Mouse (Mus musculus) G1E (cell line): Measurements from ENCODE around the gene Rin3. TPM values are rescaled to one million over a fixed set of nuclear protein-coding genes. Genes with fewer than 3 reads are reported as not detected.

Experiments used
- ATAC-seq: 2 replicates; pipeline ENCODE4 v1.8.0; 2016; ENCODE audit warnings: mild to moderate bottlenecking; ENCODE audit not compliant: insufficient number of reproducible peaks, poor library complexity, low FRiP score, severe bottlenecking; ENCODE audit errors: extremely low read depth
- DNase-seq: peaks from one replicate; pipeline ENCODE4 v3.0.0; 2012; ENCODE audit warnings: low spot score
- H3K27me3 ChIP-seq: 2 replicates; pipeline ENCODE4 v1.6.1; 2012; ENCODE audit warnings: mild to moderate bottlenecking, low read length, inconsistent platforms; ENCODE audit not compliant: insufficient read depth
- H3K36me3 ChIP-seq: replicated peaks from 2 replicates; pipeline ENCODE3; 2012; ENCODE audit warnings: mild to moderate bottlenecking, inconsistent platforms
- H3K4me1 ChIP-seq: 2 replicates; pipeline ENCODE4 v1.6.1; 2012; ENCODE audit warnings: low read depth, low read length, inconsistent platforms, mixed read lengths; ENCODE audit not compliant: insufficient read depth
- H3K4me3 ChIP-seq: 2 replicates; pipeline ENCODE4 v1.5.1; 2012; ENCODE audit warnings: low read depth, mild to moderate bottlenecking, inconsistent platforms, low read length, moderate library complexity, mixed read lengths
- H3K9me3 ChIP-seq: replicated peaks from 2 replicates; pipeline ENCODE4 v1.6.1; 2012; ENCODE audit warnings: inconsistent platforms
- CTCF ChIP-seq: IDR thresholded peaks from 2 replicates; pipeline ENCODE4 v1.5.1; 2012; ENCODE audit warnings: low read depth, low read length, inconsistent platforms, mixed read lengths
- GATA1 ChIP-seq: IDR thresholded peaks from 2 replicates; pipeline ENCODE4 v1.6.1; 2012; ENCODE audit warnings: borderline replicate concordance, low read length, inconsistent platforms, mixed read lengths
- GATA2 ChIP-seq: IDR thresholded peaks from 2 replicates; pipeline ENCODE4 v1.6.1; 2012; ENCODE audit warnings: low read depth, low read length, inconsistent platforms, borderline replicate concordance
- POLR2AphosphoS5 ChIP-seq: IDR thresholded peaks from 2 replicates; pipeline ENCODE4 v1.6.1; 2012; ENCODE audit warnings: low read depth, low read length, inconsistent platforms; ENCODE audit not compliant: insufficient replicate concordance
- TAL1 ChIP-seq: conservative IDR thresholded peaks from 2 replicates; pipeline ENCODE4 v1.6.1; 2012; ENCODE audit warnings: low read depth, low read length, inconsistent platforms, mixed read lengths
- polyA plus RNA-seq: library from polyadenylated mRNA; stranded (reverse); fragments of >175 nt; gene quantifications from 2 replicates; pipeline ENCODE4 v1.2.3, GENCODE M21; 2012
- total RNA-seq, 2 experiments: library from RNA; stranded (forward) in 1 of 2; stranded (reverse) in 1 of 2; fragments of 200-1000 nt in 1 of 2; fragments of >200 nt in 1 of 2; fragmentation: Nextera tagmentation in 1 of 2; gene quantifications; 2 replicates each; pipeline ENCODE4 v1.2.3; 2014 to 2017

Gene Rin3
- total and polyA plus RNA-seq, 3 experiments, result 3.4 to 5.2 (median 4.2) TPM

GRCm38 (mm10) chr12:102310261-102310660, 27.4 kb downstream of the Rin3 start:
- no peaks in the 10 kb centered on the region for H3K9me3 ChIP-seq
- ATAC-seq (no peak), DNase-seq (no peak)
- TF ChIP-seq POLR2AphosphoS5 (no peak), GATA1 (no peak), CTCF (no peak)
- no peaks in the 10 kb centered on the region for H3K36me3 ChIP-seq
- H3K4me1 ChIP-seq, result no peaks in the 10 kb centered on the region
- H3K4me3 ChIP-seq, result no peak overlapping the region
- no peaks in the 10 kb centered on the region for H3K27me3 ChIP-seq

GRCm38 (mm10) chr12:102311454-102311853, 28.6 kb downstream of the Rin3 start:
- Histone ChIP-seq H3K4me1 (no peaks in the 10 kb centered on the region), H3K4me3 (no peak overlapping the region), H3K36me3 (no peaks in the 10 kb centered on the region), H3K9me3 (no peaks in the 10 kb centered on the region), H3K27me3 (no peaks in the 10 kb centered on the region)
- DNase-seq (no peak), ATAC-seq (no peak)
- TF ChIP-seq GATA1, result no peak
- no peak for TF ChIP-seq GATA2
- no peak for TF ChIP-seq POLR2AphosphoS5
- no peak for TF ChIP-seq TAL1
- no peak for TF ChIP-seq CTCF

GRCm38 (mm10) chr12:102319150-102319549, 36.3 kb downstream of the Rin3 start:
- Histone ChIP-seq H3K4me1 (no peaks in the 10 kb centered on the region), H3K9me3 (no peaks in the 10 kb centered on the region), H3K36me3 (no peaks in the 10 kb centered on the region), H3K27me3 (no peaks in the 10 kb centered on the region), H3K4me3 (no peak overlapping the region)
- TF ChIP-seq CTCF (no peak), GATA2 (no peak), POLR2AphosphoS5 (no peak), GATA1 (no peak), TAL1 (no peak)
- DNase-seq (no peak), ATAC-seq (no peak)

GRCm38 (mm10) chr12:102319899-102320298, 37.1 kb downstream of the Rin3 start:
- no peaks in the 10 kb centered on the region for H3K4me1 ChIP-seq
- no peak for DNase-seq
- ATAC-seq, result peak; percentile 66
- TF ChIP-seq CTCF (no peak), POLR2AphosphoS5 (no peak), GATA1 (no peak), TAL1 (no peak), GATA2 (no peak)
- H3K27me3 ChIP-seq, result no peaks in the 10 kb centered on the region
- H3K36me3 ChIP-seq, result no peaks in the 10 kb centered on the region
- H3K4me3 ChIP-seq, result no peak overlapping the region
- H3K9me3 ChIP-seq, result no peaks in the 10 kb centered on the region

- Histone ChIP-seq H3K36me3 (no peaks in the 10 kb centered on the region), H3K9me3 (no peaks in the 10 kb centered on the region), H3K4me1 (no peaks in the 10 kb centered on the region), H3K4me3 (no peak overlapping the region), H3K27me3 (no peaks in the 10 kb centered on the region)
- DNase-seq (no peak), ATAC-seq (no peak)
- no peak for TF ChIP-seq POLR2AphosphoS5
- no peak for TF ChIP-seq GATA2
- no peak for TF ChIP-seq CTCF
- no peak for TF ChIP-seq TAL1
- no peak for TF ChIP-seq GATA1
Measured at GRCm38 (mm10) chr12:102320322-102320721, 37.5 kb downstream of the Rin3 start.

GRCm38 (mm10) chr12:102321064-102321728, 38.3 kb downstream of the Rin3 start:
- Histone ChIP-seq H3K4me1 (no peaks in the 10 kb centered on the region), H3K9me3 (no peaks in the 10 kb centered on the region), H3K27me3 (no peaks in the 10 kb centered on the region; the same call in 1 of the 2 replicates), H3K36me3 (no peaks in the 10 kb centered on the region), H3K4me3 (no peak overlapping the region)
- TF ChIP-seq TAL1 (no peak), GATA2 (no peak), CTCF (no peak), POLR2AphosphoS5 (no peak), GATA1 (no peak)
- no peak for ATAC-seq
- no peak for DNase-seq

GRCm38 (mm10) chr12:102321855-102322254, 39.0 kb downstream of the Rin3 start:
- Histone ChIP-seq H3K27me3 (no peaks in the 10 kb centered on the region; the same call in 1 of the 2 replicates), H3K36me3 (no peaks in the 10 kb centered on the region), H3K4me1 (no peaks in the 10 kb centered on the region), H3K9me3 (no peaks in the 10 kb centered on the region), H3K4me3 (no peak overlapping the region)
- TF ChIP-seq GATA1 (no peak), POLR2AphosphoS5 (no peak), CTCF (no peak), GATA2 (no peak), TAL1 (no peak)
- no peak for ATAC-seq
- DNase-seq, result no peak
